Mouse (Mus musculus): ENCODE data around the gene Cux2. TPM values are rescaled to one million over a fixed set of nuclear protein-coding genes. Genes with fewer than 3 reads are reported as not detected.

Cux2 gene
- polyA plus RNA-seq, 1 experiment from 2014 or later = 3.0 TPM

- H3K36me3 ChIP-seq (ENCODE audit: control insufficient read depth, insufficient read depth, low read length) = peaks cover 78% of the 10 kb centered on the region
- no peak for DNase-seq (ENCODE audit: low spot score)
- H3K4me1 ChIP-seq (ENCODE audit: control insufficient read depth, insufficient read depth, low read length) = no peaks in the 10 kb centered on the region
- H3K9ac ChIP-seq (ENCODE audit: low read depth, low read length) = no peak overlapping the region
- no peak overlapping the region for H3K4me3 ChIP-seq (ENCODE audit: low read depth, low read length)
- no peaks in the 10 kb centered on the region for H3K9me3 ChIP-seq (ENCODE audit: control insufficient read depth, low read length)
- H3K4me2 ChIP-seq (ENCODE audit: low read depth, low read length) = no peak overlapping the region
- H3K27me3 ChIP-seq (replicated peaks; ENCODE audit: control insufficient read depth, insufficient read depth, low read length) = no peaks in the 10 kb centered on the region
- no peak overlapping the region for H3K27ac ChIP-seq (replicated peaks; ENCODE audit: low read depth, low read length)
- 86% methylated on average over 17 of the region's 17 CpGs for WGBS
- no peak for ATAC-seq (ENCODE audit: low read depth)
Observed at GRCm38 (mm10) chr5:121810331-121811151, 239.4 kb downstream of the Cux2 start.

- Histone ChIP-seq H3K27ac (replicated peaks; ENCODE audit: low read depth, low read length) (no peak overlapping the region), H3K36me3 (ENCODE audit: control insufficient read depth, insufficient read depth, low read length) (peaks cover 77% of the 10 kb centered on the region), H3K9ac (ENCODE audit: low read depth, low read length) (no peak overlapping the region), H3K9me3 (ENCODE audit: control insufficient read depth, low read length) (no peaks in the 10 kb centered on the region), H3K4me2 (ENCODE audit: low read depth, low read length) (no peak overlapping the region), H3K4me1 (ENCODE audit: control insufficient read depth, insufficient read depth, low read length) (no peaks in the 10 kb centered on the region), H3K27me3 (replicated peaks; ENCODE audit: control insufficient read depth, insufficient read depth, low read length) (no peaks in the 10 kb centered on the region), H3K4me3 (ENCODE audit: low read depth, low read length) (no peak overlapping the region)
- 76% methylated on average over 5 of the region's 5 CpGs for WGBS
- ATAC-seq (ENCODE audit: low read depth) (no peak), DNase-seq (ENCODE audit: low spot score) (no peak)
Observed at GRCm38 (mm10) chr5:121809667-121810224, 240.2 kb downstream of the Cux2 start.

- 85% methylated on average over 2 of the region's 2 CpGs for WGBS
- no peaks in the 10 kb centered on the region for H3K9me3 ChIP-seq (ENCODE audit: control insufficient read depth, low read length)
- no peak overlapping the region for H3K4me2 ChIP-seq (ENCODE audit: low read depth, low read length)
- no peak for DNase-seq (ENCODE audit: low spot score)
- peaks cover 79% of the 10 kb centered on the region for H3K36me3 ChIP-seq (ENCODE audit: control insufficient read depth, insufficient read depth, low read length)
- H3K27ac ChIP-seq (replicated peaks; ENCODE audit: low read depth, low read length) = no peak overlapping the region
- H3K9ac ChIP-seq (ENCODE audit: low read depth, low read length) = no peak overlapping the region
- no peak for ATAC-seq (ENCODE audit: low read depth)
- no peak overlapping the region for H3K4me3 ChIP-seq (ENCODE audit: low read depth, low read length)
- no peaks in the 10 kb centered on the region for H3K4me1 ChIP-seq (ENCODE audit: control insufficient read depth, insufficient read depth, low read length)
- no peaks in the 10 kb centered on the region for H3K27me3 ChIP-seq (replicated peaks; ENCODE audit: control insufficient read depth, insufficient read depth, low read length)
Observed at GRCm38 (mm10) chr5:121808202-121808601, 241.7 kb downstream of the Cux2 start.

- H3K9me3 ChIP-seq (ENCODE audit: control insufficient read depth, low read length) = no peaks in the 10 kb centered on the region
- no peak overlapping the region for H3K4me2 ChIP-seq (ENCODE audit: low read depth, low read length)
- 78% methylated on average over 3 of the region's 3 CpGs for WGBS
- peak; percentile 60 for DNase-seq (ENCODE audit: low spot score)
- H3K9ac ChIP-seq (ENCODE audit: low read depth, low read length) = no peak overlapping the region
- 0 out of 2 replicates have a peak, but pooled peaks have one; percentile 5 for ATAC-seq (ENCODE audit: low read depth)
- peak overlapping the region; percentile 56 for H3K27ac ChIP-seq (replicated peaks; ENCODE audit: low read depth, low read length)
- no peaks in the 10 kb centered on the region for H3K4me1 ChIP-seq (ENCODE audit: control insufficient read depth, insufficient read depth, low read length)
- H3K27me3 ChIP-seq (replicated peaks; ENCODE audit: control insufficient read depth, insufficient read depth, low read length) = no peaks in the 10 kb centered on the region
- H3K36me3 ChIP-seq (ENCODE audit: control insufficient read depth, insufficient read depth, low read length) = peaks cover 79% of the 10 kb centered on the region
- H3K4me3 ChIP-seq (ENCODE audit: low read depth, low read length) = no peak overlapping the region
Observed at GRCm38 (mm10) chr5:121807186-121807585, 242.7 kb downstream of the Cux2 start.

Small RNA genes within 50 kb of the gene (microRNA-seq; reads per million reads assigned to microRNA genes)
- not detected for gene Mir7031 (ENCODE audit: borderline number of aligned reads)

Other genes starting within 250 kb of the Cux2 start
- gene Sh2b3, start 212.5 kb downstream of the Cux2 start, polyA plus RNA-seq (2014; fragmentation: Nextera tagmentation; extraction: Ambion mirVana) = 17.8 and 18.3 TPM in 2 replicates
- 18.8 and 20.3 TPM in 2 replicates for gene Pheta1, start 201.1 kb downstream of the Cux2 start, polyA plus RNA-seq (2014; fragmentation: Nextera tagmentation; extraction: Ambion mirVana)
- gene Myl2, start 50.8 kb upstream of the Cux2 start, polyA plus RNA-seq (2014; fragmentation: Nextera tagmentation; extraction: Ambion mirVana) = 37.4 and 56.5 TPM in 2 replicates
- gene Ccdc63, start 90.7 kb upstream of the Cux2 start, polyA plus RNA-seq (2014; fragmentation: Nextera tagmentation; extraction: Ambion mirVana) = 0.43 TPM in 1 of 2 replicates, not detected in the other
- gene Ppp1cc, start 108.2 kb upstream of the Cux2 start, polyA plus RNA-seq (2014; fragmentation: Nextera tagmentation; extraction: Ambion mirVana) = 222 and 231 TPM in 2 replicates
- 7.9 and 12.3 TPM in 2 replicates for gene Hvcn1, start 156.7 kb upstream of the Cux2 start, polyA plus RNA-seq (2014; fragmentation: Nextera tagmentation; extraction: Ambion mirVana)
- gene Tctn1, start 214.4 kb upstream of the Cux2 start, polyA plus RNA-seq (2014; fragmentation: Nextera tagmentation; extraction: Ambion mirVana) = 5.1 and 7.3 TPM in 2 replicates
- gene Pptc7, start 234.3 kb upstream of the Cux2 start, polyA plus RNA-seq (2014; fragmentation: Nextera tagmentation; extraction: Ambion mirVana) = 7.9 and 8.1 TPM in 2 replicates